Mouse (Mus musculus): Measurements from ENCODE around the gene P3h2. TPM values are rescaled to one million over a fixed set of nuclear protein-coding genes. Genes with fewer than 3 reads are reported as not detected.
A peak's percentile ranks its signal among the peaks of the same experiment; 100 is the strongest.

The P3h2 gene
- polyA plus RNA-seq, 1 experiment from 2014 or later, result 0.62 TPM

DNA sequence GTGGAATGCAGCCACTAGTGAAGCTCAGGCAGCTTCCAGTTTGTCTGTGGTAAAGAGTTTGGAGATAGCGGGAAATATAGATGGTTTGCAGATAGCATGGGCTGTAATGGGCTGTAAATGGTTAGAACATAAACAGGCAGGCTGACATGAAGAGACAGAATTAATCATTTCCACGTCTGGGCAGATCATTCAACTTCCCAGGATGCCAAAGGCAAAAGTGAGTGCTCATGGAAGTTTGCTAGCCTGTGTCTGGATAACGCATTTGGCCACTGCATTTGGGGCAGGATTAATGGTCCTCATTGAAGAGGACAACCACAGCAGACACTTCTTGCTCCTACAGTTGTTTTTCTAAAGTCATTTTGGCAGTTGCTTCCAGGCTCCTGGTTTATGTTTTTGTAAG lies 52.0 kb downstream of the P3h2 start:
- Histone ChIP-seq H3K27me3 (no peaks in the 10 kb centered on the region), H3K9me3 (no peaks in the 10 kb centered on the region), H3K27ac (no peak overlapping the region), H3K4me1 (replicated peaks) (no peaks in the 10 kb centered on the region), H3K9ac (no peak overlapping the region), H3K4me2 (no peak overlapping the region), H3K36me3 (no peaks in the 10 kb centered on the region), H3K4me3 (no peak overlapping the region)
- ATAC-seq (ENCODE audit: low FRiP score), result no peak
- WGBS, result 74% methylated on average over 3 of the region's 3 CpGs

DNA sequence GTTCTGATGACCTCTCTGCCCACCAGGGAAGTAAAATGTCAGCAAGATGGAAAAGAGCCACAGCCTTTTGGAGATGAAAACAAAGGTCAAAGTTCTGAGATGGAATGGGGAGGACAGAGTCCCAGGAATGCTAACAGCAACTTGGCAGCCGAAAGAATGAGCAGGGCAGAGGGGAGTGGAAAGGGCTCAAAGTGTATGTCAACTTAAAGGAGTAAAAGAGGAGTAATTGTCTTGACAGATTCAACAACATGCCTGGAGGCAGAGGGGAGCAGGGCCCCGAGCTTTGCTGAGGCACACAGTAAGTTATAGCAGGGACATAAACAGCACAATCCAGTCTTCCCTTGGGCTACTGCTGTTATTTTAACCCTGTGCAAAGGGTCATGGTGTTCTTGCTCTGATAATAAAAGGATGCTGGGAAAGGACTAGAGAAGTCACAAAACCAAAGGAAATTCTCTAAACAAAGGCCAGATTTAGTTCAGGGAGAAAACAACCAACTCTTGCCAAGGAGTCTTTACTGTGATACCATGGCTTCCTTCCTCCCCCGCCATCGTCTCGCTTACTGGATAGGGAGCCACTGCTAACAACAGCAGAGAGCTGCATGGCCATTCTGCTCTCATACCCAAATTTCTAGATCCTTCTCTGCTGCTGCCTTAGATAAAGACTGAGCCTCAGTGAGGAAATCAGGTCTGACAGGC lies 56.0 kb downstream of the P3h2 start:
- no peak for ATAC-seq (ENCODE audit: low FRiP score)
- no peak overlapping the region for H3K4me2 ChIP-seq
- no peaks in the 10 kb centered on the region for H3K27me3 ChIP-seq
- no peaks in the 10 kb centered on the region for H3K36me3 ChIP-seq
- no peak overlapping the region for H3K27ac ChIP-seq
- H3K4me3 ChIP-seq, result no peak overlapping the region
- H3K9me3 ChIP-seq, result no peaks in the 10 kb centered on the region
- H3K9ac ChIP-seq, result no peak overlapping the region
- H3K4me1 ChIP-seq (replicated peaks), result no peaks in the 10 kb centered on the region
- WGBS, result 45% methylated on average over 5 of the region's 5 CpGs

DNA sequence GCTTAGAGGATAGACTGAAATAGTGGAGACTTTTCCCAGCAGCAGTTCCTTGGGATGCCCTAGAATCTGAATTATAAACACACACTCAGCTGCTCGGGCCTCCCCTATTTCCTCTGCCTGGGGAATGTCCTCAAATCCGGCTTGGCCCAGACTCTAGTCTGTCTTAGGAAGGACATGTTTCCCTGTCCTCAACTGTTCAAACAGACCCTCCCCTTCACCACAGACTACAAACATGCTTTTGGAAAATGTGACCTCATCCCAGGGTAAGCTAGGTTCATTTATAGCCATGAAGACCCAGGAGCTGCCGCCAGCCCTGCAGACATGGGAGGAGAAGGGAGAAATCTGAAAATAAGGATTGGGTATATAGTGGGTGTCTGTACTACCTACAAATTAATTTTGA lies 57.7 kb downstream of the P3h2 start:
- H3K36me3 ChIP-seq, result no peaks in the 10 kb centered on the region
- ATAC-seq (ENCODE audit: low FRiP score), result no peak
- 87% methylated on average over 3 of the region's 3 CpGs for WGBS
- no peak overlapping the region for H3K4me2 ChIP-seq
- H3K4me3 ChIP-seq, result no peak overlapping the region
- no peak overlapping the region for H3K27ac ChIP-seq
- H3K9ac ChIP-seq, result no peak overlapping the region
- H3K9me3 ChIP-seq, result no peaks in the 10 kb centered on the region
- H3K27me3 ChIP-seq, result no peaks in the 10 kb centered on the region
- no peaks in the 10 kb centered on the region for H3K4me1 ChIP-seq (replicated peaks)

DNA sequence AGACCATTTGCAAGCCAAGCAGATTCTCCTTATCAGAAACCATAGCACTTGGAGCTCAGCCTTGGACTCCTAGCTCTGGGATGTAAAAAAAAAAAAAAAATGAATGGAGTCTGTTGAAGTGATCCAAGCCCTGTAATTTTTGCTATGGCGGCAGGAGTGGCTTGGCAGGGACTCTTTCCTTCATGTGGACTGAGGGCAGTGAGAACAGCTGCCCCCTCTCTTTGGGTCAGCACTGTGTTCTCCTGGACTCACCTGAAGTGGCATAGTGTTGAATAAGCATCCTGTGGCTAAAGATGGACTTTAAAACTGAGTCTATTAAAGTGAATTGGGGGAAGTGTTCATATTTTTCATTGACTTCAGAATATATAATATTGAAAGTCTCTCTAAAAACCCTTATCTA lies 58.2 kb downstream of the P3h2 start:
- H3K4me1 ChIP-seq (replicated peaks), result no peaks in the 10 kb centered on the region
- H3K4me2 ChIP-seq, result no peak overlapping the region
- no peaks in the 10 kb centered on the region for H3K9me3 ChIP-seq
- H3K27ac ChIP-seq, result no peak overlapping the region
- no peak overlapping the region for H3K4me3 ChIP-seq
- ATAC-seq (ENCODE audit: low FRiP score), result no peak
- WGBS, result 87% methylated on average over 1 of the region's 1 CpGs
- no peak overlapping the region for H3K9ac ChIP-seq
- no peaks in the 10 kb centered on the region for H3K36me3 ChIP-seq
- no peaks in the 10 kb centered on the region for H3K27me3 ChIP-seq

DNA sequence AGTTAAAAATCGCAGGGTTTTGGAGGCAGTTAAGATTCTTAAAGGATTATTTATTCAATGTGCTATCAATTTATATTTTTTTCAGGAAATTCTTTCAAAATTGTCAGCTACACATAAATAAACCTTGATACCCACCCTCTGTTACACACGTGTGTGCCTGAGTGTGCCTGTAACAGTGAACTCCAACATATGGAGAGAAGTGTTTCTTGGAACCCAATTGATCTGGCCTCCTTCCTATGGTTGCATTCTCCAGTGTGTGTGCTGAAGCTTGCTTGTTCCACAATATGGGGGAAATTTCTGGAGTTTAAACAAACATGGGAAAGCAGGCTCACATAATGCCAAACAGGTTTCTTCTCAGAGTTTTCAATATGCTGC lies 63.7 kb downstream of the P3h2 start:
- H3K9ac ChIP-seq, result no peak overlapping the region
- no peaks in the 10 kb centered on the region for H3K4me1 ChIP-seq (replicated peaks)
- H3K9me3 ChIP-seq, result no peaks in the 10 kb centered on the region
- 65% methylated on average over 2 of the region's 2 CpGs for WGBS
- H3K36me3 ChIP-seq, result no peaks in the 10 kb centered on the region
- H3K27me3 ChIP-seq, result no peaks in the 10 kb centered on the region
- H3K4me2 ChIP-seq, result no peak overlapping the region
- no peak for ATAC-seq (ENCODE audit: low FRiP score)
- no peak overlapping the region for H3K4me3 ChIP-seq
- H3K27ac ChIP-seq, result no peak overlapping the region

GRCm38 (mm10) chr16:26041021-26041928 lies 64.3 kb downstream of the P3h2 start:
- 0 out of 2 replicates have a peak overlapping the region, but pooled peaks have one; percentile 8 for H3K27ac ChIP-seq
- no peak overlapping the region for H3K4me3 ChIP-seq
- H3K9me3 ChIP-seq, result no peaks in the 10 kb centered on the region
- 76% methylated on average over 12 of the region's 12 CpGs for WGBS
- H3K9ac ChIP-seq, result no peak overlapping the region
- H3K4me1 ChIP-seq (replicated peaks), result no peaks in the 10 kb centered on the region
- no peaks in the 10 kb centered on the region for H3K36me3 ChIP-seq
- H3K4me2 ChIP-seq, result no peak overlapping the region
- no peak for ATAC-seq (ENCODE audit: low FRiP score)
- no peaks in the 10 kb centered on the region for H3K27me3 ChIP-seq

DNA sequence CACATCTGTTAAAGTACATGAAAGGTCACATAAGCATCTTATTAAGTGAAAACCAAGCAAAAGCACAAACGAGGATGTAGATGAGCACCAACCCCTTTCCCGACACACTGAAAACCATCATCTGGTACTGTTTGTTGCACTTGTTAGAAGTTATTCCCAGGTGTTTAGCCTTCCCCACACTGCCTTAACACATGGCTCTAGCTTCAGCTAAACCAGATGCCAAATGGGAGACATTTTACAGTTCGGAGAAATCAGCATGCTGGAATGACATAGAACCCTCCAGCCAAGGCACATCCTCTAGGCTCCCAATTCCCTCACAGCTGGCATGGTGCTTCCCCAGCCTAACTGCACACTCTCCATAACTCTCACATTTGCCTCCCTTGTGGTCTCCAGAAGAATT lies 66.3 kb downstream of the P3h2 start:
- no peaks in the 10 kb centered on the region for H3K36me3 ChIP-seq
- H3K4me2 ChIP-seq, result no peak overlapping the region
- H3K4me3 ChIP-seq, result no peak overlapping the region
- no peak overlapping the region for H3K27ac ChIP-seq
- ATAC-seq (ENCODE audit: low FRiP score), result no peak
- no peaks in the 10 kb centered on the region for H3K4me1 ChIP-seq (replicated peaks)
- no peaks in the 10 kb centered on the region for H3K27me3 ChIP-seq
- no peaks in the 10 kb centered on the region for H3K9me3 ChIP-seq
- 77% methylated on average over 3 of the region's 3 CpGs for WGBS
- no peak overlapping the region for H3K9ac ChIP-seq

GRCm38 (mm10) chr16:26035525-26035924 lies 70.1 kb downstream of the P3h2 start:
- Histone ChIP-seq H3K4me3 (no peak overlapping the region), H3K9ac (no peak overlapping the region), H3K4me2 (no peak overlapping the region), H3K4me1 (replicated peaks) (no peaks in the 10 kb centered on the region), H3K27ac (no peak overlapping the region), H3K27me3 (no peaks in the 10 kb centered on the region), H3K9me3 (no peaks in the 10 kb centered on the region), H3K36me3 (no peaks in the 10 kb centered on the region)
- ATAC-seq (ENCODE audit: low FRiP score), result no peak
- WGBS, result 62% methylated on average over 3 of the region's 3 CpGs

GRCm38 (mm10) chr16:26035079-26035478 lies 70.5 kb downstream of the P3h2 start:
- 62% methylated on average over 5 of the region's 5 CpGs for WGBS
- Histone ChIP-seq H3K27ac (no peak overlapping the region), H3K27me3 (no peaks in the 10 kb centered on the region)

DNA sequence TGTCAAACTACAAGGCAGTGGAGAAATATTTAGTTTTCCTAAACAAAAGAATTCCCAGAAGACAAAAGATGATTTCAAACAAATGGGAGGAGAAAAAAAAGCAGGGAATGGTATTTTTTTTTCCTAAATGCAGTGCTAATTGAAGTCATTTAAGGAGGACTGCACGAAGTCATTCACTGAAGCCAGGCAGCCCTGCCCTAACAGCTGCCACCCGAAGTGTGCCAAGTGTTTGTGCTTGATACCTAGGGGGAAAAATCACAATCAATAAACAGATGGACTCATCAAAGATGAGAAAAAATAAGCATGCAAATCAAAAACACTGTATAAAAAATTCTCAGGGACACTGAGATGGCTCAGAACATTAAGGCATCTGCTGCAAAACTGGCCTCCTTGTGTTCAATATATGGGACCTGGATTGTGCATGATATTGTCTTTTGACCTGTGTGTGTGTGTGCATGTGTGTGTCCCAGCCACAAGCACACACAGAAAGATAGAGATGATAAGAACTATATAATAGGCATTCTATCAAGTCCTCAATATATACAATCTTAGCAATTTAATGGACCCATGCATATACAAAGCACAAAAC lies 76.1 kb downstream of the P3h2 start:
- H3K27ac ChIP-seq, result peak overlapping the region; percentile 30; the same call in 1 of the 2 replicates
- peak; percentile 43; the same call in 1 of the 2 replicates for ATAC-seq (ENCODE audit: low FRiP score)
- no peak overlapping the region for H3K9ac ChIP-seq
- no peak overlapping the region for H3K4me2 ChIP-seq
- WGBS, result 45% methylated on average over 2 of the region's 2 CpGs
- peaks cover 13% of the 10 kb centered on the region for H3K4me1 ChIP-seq (replicated peaks)
- no peaks in the 10 kb centered on the region for H3K9me3 ChIP-seq
- no peaks in the 10 kb centered on the region for H3K27me3 ChIP-seq
- H3K4me3 ChIP-seq, result no peak overlapping the region
- H3K36me3 ChIP-seq, result no peaks in the 10 kb centered on the region

More at GRCm38 (mm10) chr16:26035079-26035478, 70.5 kb downstream of the P3h2 start:
- no peak for ATAC-seq (ENCODE audit: low FRiP score)
- Histone ChIP-seq H3K4me3 (no peak overlapping the region), H3K4me2 (no peak overlapping the region), H3K4me1 (replicated peaks) (no peaks in the 10 kb centered on the region), H3K36me3 (no peaks in the 10 kb centered on the region), H3K9ac (no peak overlapping the region), H3K9me3 (no peaks in the 10 kb centered on the region)

DNA sequence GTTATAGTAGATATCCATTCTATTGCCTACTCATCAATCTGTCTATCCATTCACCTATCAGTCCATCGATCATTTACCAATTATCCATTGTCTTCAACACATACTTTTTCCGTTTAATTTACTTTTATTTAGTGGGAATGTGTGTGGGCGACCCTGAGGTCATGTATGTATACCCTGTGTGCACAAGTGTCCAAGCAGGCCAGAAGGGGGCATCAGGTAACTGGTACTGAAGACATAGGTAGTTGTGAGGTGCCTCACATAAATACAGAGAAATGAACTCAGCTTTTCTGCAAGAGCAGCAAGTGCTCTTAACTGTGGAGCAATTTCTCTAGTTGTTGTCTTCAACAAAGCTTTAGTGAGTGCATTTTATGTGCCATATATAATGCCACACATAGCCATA lies 79.2 kb downstream of the P3h2 start:
- H3K27me3 ChIP-seq, result no peaks in the 10 kb centered on the region

DNA sequence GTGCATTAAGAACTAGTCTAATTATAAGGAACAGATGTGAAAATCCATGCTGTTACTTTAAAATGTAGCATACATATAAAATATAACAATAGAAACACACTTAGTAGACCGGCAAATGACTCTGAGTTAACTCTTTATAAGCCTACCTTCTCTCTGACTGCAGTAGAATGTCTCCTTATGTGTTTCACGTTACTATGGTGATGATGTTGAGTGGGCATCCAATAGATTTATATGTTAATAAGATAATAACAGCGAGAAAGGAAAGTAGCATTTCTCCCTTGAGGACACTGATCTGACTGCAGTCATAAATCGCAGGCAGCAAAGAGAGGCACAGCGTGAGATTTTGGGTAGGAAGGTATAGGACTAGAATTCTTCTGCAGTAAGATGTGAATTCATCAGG lies 81.0 kb downstream of the P3h2 start:
- whole genome bisulfite sequencing, result 25% methylated on average over 5 of the region's 5 CpGs
- H3K9ac ChIP-seq, result no peak overlapping the region
- H3K27me3 ChIP-seq, result no peaks in the 10 kb centered on the region
- peak; percentile 38; the same call in 1 of the 2 replicates for ATAC-seq (ENCODE audit: low FRiP score)
- H3K27ac ChIP-seq, result no peak overlapping the region
- H3K36me3 ChIP-seq, result no peaks in the 10 kb centered on the region
- H3K9me3 ChIP-seq, result no peaks in the 10 kb centered on the region
- H3K4me2 ChIP-seq, result no peak overlapping the region
- H3K4me3 ChIP-seq, result no peak overlapping the region
- H3K4me1 ChIP-seq (replicated peaks), result peaks cover 21% of the 10 kb centered on the region

More for the DNA sequence above, 79.2 kb downstream of the P3h2 start:
- no peak overlapping the region for H3K9ac ChIP-seq
- H3K4me2 ChIP-seq, result no peak overlapping the region
- H3K4me1 ChIP-seq (replicated peaks), result peaks cover 21% of the 10 kb centered on the region
- no peaks in the 10 kb centered on the region for H3K9me3 ChIP-seq
- 74% methylated on average over 3 of the region's 3 CpGs for WGBS
- no peak for ATAC-seq (ENCODE audit: low FRiP score)
- no peaks in the 10 kb centered on the region for H3K36me3 ChIP-seq
- no peak overlapping the region for H3K4me3 ChIP-seq
- no peak overlapping the region for H3K27ac ChIP-seq

Data from hindbrain, embryonic 13.5 days (tissue).